Mouse (Mus musculus) layer of hippocampus, adult 18-20 months (tissue): ENCODE measurements at regions not wholly inside any gene's neighbourhood (a gene's known extent, or its start where the extent isn't known, plus 50 kb on each side); places are given as distances from the start of the nearest gene placed in this dataset.
"Not testable (repeated sequence)": the region's sequence is repeated elsewhere in the genome, so short reads cannot be mapped to it uniquely, and the experiment has no call there.

ENCODE experiments used
- DNase-seq, 2 experiments: peaks; one replicate each; pipeline ENCODE4 v3.0.0; 2022; ENCODE audit warnings: low spot score in 2 of 2

DNA sequence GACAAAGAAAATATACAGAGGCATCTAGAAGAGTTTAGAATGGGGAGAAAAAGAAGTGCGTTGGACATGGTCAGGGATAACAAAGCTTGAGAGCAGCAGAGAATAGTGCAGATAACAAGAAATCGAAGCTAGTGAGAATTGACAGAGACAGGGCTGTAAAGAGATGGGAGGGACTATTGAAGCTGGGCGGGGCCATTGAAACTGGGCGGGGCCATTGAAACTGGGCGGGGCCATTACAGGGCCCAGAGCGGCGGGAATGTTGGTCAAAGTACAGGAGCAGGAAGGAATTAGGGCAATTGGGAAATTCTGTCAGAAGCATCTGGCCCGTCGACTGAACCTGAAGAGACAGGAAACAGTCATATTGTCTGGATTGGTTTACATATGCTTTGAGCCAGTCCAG lies 243.3 kb upstream of the Srek1ip1 start:
- no peak for DNase-seq

DNA sequence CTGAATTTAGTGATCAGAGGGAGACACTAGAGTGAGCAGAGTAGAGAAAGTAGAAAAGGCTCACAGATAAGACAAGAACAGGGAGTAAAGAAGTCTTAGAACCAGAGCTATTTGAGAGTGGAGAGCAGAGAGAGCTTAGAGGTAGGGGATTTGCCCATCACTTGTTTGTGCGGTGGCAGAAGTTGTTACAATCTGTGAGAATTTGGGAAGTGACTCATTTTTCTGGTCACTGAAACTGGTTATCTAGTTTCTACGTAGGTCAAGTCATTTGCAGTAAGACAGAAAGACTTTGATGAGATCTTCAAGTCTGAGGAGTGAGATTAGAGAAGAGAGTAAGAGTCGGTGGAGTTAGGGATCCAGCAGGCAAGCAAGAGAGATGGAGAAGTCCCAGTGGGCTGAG lies 239.0 kb upstream of the Srek1ip1 start:
- no peak for DNase-seq

DNA sequence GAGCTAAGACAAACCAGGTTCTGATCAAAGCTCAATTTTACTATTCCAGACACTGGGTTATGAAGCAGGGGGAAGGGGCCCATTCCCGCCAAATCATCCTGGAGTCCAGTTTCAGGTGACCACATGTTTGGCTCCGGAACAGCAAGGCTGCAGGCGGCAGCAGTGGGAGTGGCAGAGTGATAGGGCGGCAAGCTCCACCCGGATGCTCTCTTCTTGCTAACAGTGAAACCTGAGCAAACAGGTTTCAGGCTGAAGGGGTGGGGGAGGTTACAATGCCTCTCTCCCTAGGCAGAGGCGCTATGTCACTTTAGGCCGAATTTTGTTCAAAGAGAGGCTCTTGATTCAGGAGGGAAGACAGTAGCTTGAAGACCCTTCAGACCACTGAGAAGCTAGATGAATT lies 235.7 kb upstream of the Srek1ip1 start:
- not testable (repeated sequence) for DNase-seq

DNA sequence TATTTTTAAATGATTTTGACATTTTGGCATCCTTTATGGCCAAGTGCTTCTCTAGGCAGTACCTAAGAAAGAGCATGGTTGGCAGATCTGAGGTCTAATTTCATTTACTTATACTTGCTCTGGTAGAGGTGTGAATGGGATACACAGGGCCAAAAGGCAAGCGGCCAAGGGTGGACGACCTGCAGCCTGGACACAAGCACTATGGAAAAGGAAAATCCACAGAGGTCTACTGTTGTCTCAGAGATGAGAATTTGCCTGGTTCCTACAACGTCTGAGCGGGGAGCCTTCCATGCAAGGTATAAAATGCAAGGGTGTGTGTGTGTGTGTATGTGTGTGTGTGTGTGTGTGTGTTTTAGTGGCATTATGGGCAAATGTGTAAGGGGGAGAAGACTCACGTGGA lies 232.4 kb upstream of the Srek1ip1 start:
- no peak for DNase-seq

DNA sequence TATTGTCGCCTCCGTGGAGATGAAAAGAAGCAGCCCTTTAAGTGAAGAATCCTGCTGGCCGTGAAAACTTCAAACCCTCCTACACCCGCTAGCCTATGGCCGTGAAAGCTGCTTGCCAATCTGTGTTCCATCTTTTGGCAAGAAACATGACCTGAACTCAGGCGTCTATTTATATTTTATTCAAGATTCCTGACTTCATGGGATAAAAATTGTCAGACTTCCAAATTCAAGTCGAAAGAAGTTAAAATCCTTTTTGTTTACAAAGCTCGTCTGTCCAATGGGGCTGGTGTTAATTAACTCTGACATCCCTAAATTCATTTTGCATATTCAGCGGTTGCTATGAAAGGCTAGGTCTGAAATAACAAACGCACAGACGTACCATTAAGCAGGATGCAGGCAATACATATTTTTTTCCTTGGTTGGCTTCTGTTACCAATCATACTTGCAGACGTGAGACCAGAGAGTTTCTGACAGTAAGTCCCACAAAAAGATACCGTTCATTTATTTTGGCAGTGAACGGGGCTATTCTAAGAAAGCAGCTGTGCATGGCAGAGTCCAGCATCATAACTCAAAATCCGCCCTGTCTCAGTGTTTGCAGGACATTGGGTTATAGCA lies 231.7 kb upstream of the Srek1ip1 start:
- peak in 1 of 2 experiments; percentile 5 for DNase-seq

DNA sequence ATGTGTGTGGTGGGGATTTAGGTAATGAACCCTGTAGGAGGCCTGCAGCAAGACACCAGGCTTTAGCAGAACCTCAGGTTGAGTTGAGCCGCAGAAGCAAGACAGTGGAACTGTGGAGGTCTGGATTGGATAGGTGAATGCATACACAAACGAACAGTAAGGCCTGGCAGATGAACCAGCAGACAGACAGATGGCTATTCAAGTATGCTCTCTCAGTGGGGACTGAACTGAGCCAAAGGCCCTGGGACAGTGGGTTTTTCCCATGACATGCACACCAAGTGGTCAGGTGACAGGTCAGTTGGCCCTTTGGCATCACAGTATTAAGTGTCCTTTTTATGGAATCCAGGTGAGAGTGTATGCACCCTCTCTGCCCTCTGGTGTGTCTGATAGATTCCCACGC lies 229.7 kb upstream of the Srek1ip1 start:
- DNase-seq: no peak

DNA sequence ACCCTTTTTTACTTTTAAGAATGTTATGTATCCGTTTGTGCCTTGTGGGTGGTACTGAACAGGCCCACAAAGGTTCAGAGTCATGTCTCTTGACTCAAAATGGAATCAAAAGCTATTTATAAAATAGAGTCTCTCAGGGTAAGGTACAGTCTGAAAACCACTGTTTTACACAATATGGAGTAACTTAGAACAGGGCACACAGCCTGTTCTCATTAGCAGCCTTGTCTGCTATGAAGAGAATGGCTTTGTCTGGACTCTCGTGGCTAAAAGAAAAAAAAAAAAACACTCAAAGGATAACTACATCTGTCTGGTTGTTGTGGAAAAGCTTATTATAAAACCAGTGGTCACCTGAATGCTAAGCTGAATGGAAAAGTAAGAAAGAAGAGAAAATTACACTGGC lies 229.3 kb upstream of the Srek1ip1 start:
- DNase-seq: no peak

DNA sequence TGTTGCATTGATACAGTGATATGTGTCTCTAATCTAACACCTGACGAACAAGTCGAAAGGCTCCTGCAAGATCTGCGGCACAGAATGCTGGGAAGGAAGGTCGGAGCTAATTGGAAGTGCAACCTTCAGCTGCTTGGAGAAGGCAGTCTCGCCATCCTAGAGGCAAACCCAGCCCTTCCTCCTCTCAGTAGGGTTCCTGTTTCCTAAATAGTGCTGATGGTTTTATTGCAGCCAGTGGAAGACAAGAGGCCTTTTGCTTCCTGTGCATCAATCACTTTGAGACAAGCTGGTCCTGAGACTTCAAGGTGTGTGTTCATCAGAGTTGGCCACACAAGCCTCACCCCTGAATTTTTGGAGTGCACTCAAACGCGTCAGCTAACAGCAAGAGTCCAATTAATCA lies 228.4 kb upstream of the Srek1ip1 start:
- no peak for DNase-seq

DNA sequence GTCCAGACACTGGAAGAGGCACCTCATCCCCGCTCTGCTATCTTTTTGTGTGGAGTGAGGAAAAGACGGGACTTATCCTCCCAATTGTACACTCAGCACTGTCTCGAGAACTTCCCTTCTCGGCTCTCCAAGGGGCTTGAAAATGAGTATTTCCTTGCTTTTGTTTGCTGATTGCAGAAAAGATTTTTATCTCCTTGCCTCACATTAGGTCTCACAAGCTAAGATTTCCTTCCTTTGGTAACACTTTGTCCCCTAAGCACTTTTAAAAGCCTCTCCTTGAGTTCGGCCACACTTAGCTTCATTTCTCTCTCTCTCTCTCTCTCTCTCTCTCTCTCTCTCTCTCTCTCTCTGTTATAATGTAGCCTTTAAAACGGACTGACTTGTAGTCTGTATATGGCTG lies 222.5 kb upstream of the Srek1ip1 start:
- no peak for DNase-seq

DNA sequence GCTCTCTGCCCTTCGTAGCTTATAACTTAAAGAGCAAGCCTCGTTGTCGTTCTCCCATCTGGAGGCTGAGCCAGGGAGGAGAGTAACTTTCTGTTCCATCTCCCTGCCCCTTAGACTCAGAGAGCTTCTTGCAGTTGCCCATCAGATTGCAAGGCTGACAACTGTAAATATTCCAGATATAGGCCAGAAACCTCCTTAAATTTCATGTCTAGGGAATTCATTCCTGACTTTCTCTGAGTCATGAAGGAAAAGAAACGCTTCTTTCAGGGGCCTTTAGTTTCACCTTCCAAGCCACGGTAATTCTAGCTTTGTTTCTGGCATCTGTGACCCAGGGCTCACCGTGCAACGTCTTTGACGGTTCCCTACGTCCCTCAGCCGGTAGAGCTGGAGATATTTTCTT lies 220.0 kb upstream of the Srek1ip1 start:
- DNase-seq: no peak

DNA sequence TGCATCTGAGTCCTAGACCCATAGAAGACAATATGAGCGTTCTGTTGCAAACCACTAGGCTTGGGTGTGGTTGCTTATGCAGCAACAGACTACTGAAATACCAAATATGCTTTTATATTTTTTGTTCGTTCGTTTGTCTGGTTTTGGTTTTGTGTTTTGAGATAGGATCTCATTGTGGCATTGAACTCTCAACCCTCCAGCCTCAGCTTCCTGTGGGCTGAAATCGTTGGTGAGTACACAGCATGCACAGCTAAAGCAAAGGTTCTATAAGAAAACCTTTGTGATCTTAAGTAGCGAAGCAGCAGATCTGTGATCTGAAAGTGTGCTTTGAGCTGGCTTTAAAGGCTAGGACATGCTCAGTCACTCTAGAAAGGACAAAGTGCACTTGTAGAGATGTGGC lies 217.9 kb upstream of the Srek1ip1 start:
- no peak for DNase-seq

DNA sequence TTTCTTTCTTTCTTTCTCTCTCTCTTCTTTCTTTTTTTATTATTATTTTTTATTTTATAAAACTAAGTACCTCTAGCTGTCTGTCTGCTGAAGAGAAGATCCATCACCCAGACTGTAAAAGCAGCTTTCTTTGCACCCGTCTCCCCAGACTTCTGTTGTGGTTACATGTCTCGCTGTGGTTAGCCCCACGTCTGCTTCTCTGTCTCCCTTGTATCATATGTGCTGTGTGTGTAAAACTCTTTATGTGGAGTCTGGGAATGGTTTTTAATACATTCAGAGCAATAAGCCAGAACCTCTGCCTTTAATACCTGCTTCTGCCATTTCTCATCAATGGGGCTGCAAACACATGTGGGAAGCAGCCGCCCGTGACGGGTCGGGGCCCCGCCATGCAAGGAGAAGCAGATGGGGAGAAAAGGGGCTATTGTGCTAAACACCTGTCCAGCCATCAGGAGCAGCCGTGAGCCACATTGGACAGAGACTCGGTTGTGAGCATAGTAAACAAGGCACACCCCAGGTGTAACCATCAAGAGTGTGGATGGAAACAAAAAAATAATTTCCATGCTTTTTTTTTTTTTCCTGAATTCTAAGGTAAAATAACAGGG lies 216.0 kb upstream of the Srek1ip1 start:
- DNase-seq: no peak

DNA sequence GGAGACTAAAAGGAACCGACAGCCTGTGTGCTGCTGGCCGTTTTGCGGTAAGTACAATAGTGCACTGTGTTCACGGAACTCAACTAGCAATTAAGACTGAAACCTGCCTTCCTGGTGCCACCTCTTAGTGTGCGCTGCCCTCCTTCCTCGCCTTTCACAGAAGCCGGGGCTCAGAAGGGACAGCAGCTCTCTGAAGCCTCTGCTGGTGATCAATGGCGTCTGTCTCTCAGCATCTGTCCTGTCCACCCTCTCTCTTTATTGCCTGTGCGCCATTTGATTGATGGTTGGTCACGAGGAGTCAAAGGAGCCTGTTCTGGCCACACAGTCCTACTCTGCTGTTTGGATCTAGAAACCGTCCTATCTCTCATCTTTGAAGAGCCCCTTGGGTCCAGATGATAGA lies 214.4 kb upstream of the Srek1ip1 start:
- DNase-seq: no peak

DNA sequence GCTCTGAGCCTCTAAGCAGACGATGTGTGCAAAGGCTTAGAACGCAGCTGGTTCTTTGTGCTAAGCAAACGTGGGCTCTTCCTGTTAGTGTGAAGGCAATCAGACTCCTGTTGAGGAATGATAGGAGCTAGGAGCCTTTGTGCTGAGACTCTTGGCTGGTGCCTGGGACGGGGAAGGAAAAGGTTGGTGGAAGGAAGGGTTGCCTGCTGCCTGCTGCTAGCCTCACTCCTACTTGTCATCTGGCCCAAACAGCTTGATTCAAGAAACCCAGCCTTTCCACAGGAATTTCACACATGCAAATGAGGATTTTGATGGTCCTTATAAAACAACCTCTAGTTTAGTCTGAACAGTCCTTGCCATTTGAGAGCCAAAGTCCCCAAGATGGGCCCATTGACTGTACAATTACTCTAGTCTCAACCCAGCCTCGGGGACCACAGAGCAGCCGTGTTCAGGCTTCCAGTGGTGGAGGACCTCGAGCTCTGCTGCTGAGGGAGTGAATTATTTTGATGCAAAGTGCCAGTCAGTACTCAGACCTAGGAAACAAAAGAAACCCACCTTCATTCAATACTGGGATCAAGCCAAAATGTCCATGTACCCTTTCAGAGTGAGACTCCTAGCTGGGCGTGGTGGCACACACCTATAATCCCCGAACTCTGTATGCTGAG lies 211.5 kb upstream of the Srek1ip1 start:
- DNase-seq: peak; percentile 7 to 40
